Mouse (Mus musculus) retina, embryonic 14.5 days (tissue): ENCODE results near the gene Htra1.

Experiments
- DNase-seq: peaks from one replicate; pipeline ENCODE4 v3.0.0-alpha.2; 2015; ENCODE audit warnings: low spot score

The Htra1 gene

GRCm38 (mm10) chr7:130935793-130936471 lies at the start of gene Htra1:
Htra1 (plus strand) TSS chr7:130936111.
- DNase-seq, result peak; percentile 56

- no peak for DNase-seq
Observed at GRCm38 (mm10) chr7:130886246-130886645, 49.7 kb upstream of the Htra1 start.

GRCm38 (mm10) chr7:130887946-130888345 lies 48.0 kb upstream of the Htra1 start:
- peak; percentile 31 for DNase-seq

- DNase-seq, result no peak
Observed at GRCm38 (mm10) chr7:130890871-130891270, 45.0 kb upstream of the Htra1 start.

GRCm38 (mm10) chr7:130892973-130893372 lies 42.9 kb upstream of the Htra1 start:
- no peak for DNase-seq

GRCm38 (mm10) chr7:130894931-130895617 lies 40.8 kb upstream of the Htra1 start:
- peak; percentile 20 for DNase-seq

- peak; percentile 57 for DNase-seq
Observed at GRCm38 (mm10) chr7:130895618-130895945, 40.3 kb upstream of the Htra1 start.

- DNase-seq, result peak; percentile 12
Observed at GRCm38 (mm10) chr7:130896064-130896463, 39.8 kb upstream of the Htra1 start.

GRCm38 (mm10) chr7:130897201-130897600 lies 38.7 kb upstream of the Htra1 start:
- no peak for DNase-seq

GRCm38 (mm10) chr7:130898373-130898772 lies 37.5 kb upstream of the Htra1 start:
- peak; percentile 56 for DNase-seq

- DNase-seq, result no peak
Observed at GRCm38 (mm10) chr7:130900233-130900848, 35.6 kb upstream of the Htra1 start.

- DNase-seq, result no peak
Observed at GRCm38 (mm10) chr7:130902929-130903328, 33.0 kb upstream of the Htra1 start.

GRCm38 (mm10) chr7:130903505-130904074 lies 32.3 kb upstream of the Htra1 start:
- no peak for DNase-seq

- no peak for DNase-seq
Observed at GRCm38 (mm10) chr7:130904571-130905365, 31.1 kb upstream of the Htra1 start.

GRCm38 (mm10) chr7:130910841-130911240 lies 25.1 kb upstream of the Htra1 start:
- DNase-seq, result no peak

GRCm38 (mm10) chr7:130914693-130915363 lies 21.1 kb upstream of the Htra1 start:
- peak; percentile 82 for DNase-seq

GRCm38 (mm10) chr7:130918260-130918659 lies 17.7 kb upstream of the Htra1 start:
- no peak for DNase-seq

- DNase-seq, result no peak
Observed at GRCm38 (mm10) chr7:130922981-130923731, 12.8 kb upstream of the Htra1 start.

GRCm38 (mm10) chr7:130930401-130930800 lies 5.5 kb upstream of the Htra1 start:
- DNase-seq, result no peak

- DNase-seq, result no peak
Observed at GRCm38 (mm10) chr7:130932921-130933320, 3.0 kb upstream of the Htra1 start.

GRCm38 (mm10) chr7:130934654-130935053 lies 1.3 kb upstream of the Htra1 start:
- no peak for DNase-seq
